Mouse (Mus musculus): Measurements from ENCODE around the gene Map3k13. TPM values are rescaled to one million over a fixed set of nuclear protein-coding genes. Genes with fewer than 3 reads are reported as not detected.

The Map3k13 gene
- total RNA-seq (2023) = under 1 TPM in 1 of 2 experiments, not detected in 1; 0.09 TPM

GRCm38 (mm10) chr16:21793875-21794696 is at the start of gene Map3k13:
TSS of gene Map3k13 (plus strand) at chr16:21794346.

GRCm38 (mm10) chr16:21787516-21788353 is 6.4 kb upstream of the Map3k13 start, which contains the start of gene Ehhadh:
TSS of gene Ehhadh (minus strand) at chr16:21787807.

DNA sequence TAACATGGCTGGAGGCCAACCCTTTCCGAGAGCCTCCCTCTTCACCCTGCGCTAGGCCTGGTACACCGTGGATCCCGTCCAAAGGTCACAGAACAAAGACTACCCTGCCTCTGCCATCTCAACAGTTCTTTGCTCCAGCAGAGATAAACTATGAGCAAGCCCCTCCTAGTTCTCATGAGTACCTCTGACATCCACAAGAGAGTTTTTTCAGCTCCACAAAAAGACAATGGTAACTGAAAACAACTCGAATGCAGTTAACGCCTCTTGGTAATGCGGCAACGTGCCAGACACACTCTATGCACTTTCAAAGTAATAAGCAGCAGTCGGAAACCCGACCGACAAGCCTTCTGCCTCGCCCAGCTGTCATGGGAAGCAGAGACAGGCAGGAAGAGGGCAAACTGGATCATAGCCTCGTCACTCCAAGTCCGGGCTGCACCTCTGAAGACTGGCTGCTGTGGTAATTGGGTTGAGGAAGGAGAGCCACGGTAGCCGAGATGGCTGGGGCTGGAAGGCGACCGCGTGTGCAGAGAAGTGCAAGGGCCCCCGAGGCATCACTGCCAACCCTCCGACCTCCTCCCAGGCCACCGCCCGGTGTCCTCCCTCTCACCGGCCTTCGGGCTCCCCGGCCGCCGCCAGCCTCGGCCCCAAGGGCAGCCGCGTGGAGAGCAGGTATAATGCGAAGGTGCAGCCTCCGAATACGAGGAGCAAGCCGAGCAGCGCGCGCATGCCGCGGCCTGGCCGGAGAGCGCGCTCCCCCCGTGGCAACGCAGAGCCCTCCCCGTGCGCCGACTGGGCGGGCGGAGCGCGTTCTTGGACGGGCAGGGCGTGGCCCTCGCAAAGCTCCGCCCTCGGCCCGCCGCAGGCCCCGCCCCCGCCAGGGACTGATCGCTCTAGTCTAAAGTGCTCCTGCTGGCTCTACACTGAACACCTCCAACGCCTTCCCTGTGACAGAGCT is 152.9 kb downstream of the Map3k13 start, which contains the start of gene Tmem41a:
TSS of gene Tmem41a (minus strand) at position 792 of the 955 bp plus-strand sequence.

Other genes starting within 250 kb of the Map3k13 start
- 1 to 10 TPM; 3.6 to 3.8 TPM for gene 2510009E07Rik, start 99.7 kb upstream of the Map3k13 start, total RNA-seq (2023)
- gene Ehhadh, start 6.5 kb upstream of the Map3k13 start, total RNA-seq (2023) = under 1 TPM; 0.40 to 0.94 TPM
- 1 to 10 TPM; 2.6 to 3.2 TPM for gene Tmem41a, start 153.2 kb downstream of the Map3k13 start, total RNA-seq (2023)
- under 1 TPM; 0.11 to 0.64 TPM for gene Liph, start 201.3 kb downstream of the Map3k13 start, total RNA-seq (2023)
- 10 to 100 TPM; 76.5 to 84.5 TPM for gene Senp2, start 215.1 kb downstream of the Map3k13 start, total RNA-seq (2023)

Measured in neutrophil, adult 83 days (primary cell).